Mouse (Mus musculus) B cell, adult 67 days (primary cell): ENCODE measurements around the gene Zfp414. TPM values are rescaled to one million over a fixed set of nuclear protein-coding genes. Genes with fewer than 3 reads are reported as not detected.

Experiments
- total RNA-seq, 2 experiments: library from RNA; stranded (reverse); gene quantifications; 4 replicates each; pipeline ENCODE4 v1.2.4; 2023

Gene Zfp414
- 10 to 100 TPM; 36.3 to 61.0 TPM for total RNA-seq

DNA sequence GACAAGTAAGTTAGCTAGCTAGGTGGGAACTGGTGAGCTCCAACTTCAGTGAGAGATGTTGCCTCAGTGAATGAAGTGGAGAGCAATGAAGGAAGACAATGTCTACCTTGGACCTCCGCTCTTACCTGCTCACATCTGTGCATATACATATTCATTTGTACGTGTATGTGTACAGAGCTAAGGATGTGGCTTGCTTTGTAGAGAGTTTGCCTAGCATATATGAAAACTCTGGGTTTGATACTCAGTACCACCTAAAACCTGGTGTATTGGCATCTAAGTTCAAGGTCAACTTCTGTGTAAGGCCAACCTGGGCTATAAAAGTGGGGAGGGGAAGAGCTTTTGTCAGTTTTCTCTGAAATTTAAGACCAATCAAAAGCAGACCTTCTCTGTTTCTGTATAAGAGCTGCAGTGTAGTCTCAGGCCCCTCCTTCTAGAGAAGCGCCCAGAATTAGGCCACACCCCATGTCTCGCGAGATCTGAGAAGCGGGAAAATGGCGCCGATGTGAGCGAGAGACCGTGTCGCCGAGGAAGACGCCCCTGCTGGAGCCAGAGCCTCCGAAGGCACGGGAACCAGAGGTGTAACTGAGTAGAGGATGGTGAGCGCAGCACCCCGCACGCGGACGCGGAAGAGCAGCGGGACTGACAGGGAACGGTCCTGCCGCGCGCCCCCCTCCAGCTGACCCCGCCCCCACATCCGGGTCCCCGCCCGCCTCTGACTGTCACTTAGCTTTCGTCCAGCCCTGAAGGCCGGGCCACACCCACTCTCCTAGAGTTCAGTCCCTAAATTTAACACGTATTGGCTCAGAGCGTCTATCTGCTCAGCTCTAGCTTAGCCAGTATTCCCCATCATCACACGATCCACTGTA, at the start of gene Zfp414:
Gene Zfp414, plus strand, starts transcription at position 470 of the 866 bp plus-strand sequence.

DNA sequence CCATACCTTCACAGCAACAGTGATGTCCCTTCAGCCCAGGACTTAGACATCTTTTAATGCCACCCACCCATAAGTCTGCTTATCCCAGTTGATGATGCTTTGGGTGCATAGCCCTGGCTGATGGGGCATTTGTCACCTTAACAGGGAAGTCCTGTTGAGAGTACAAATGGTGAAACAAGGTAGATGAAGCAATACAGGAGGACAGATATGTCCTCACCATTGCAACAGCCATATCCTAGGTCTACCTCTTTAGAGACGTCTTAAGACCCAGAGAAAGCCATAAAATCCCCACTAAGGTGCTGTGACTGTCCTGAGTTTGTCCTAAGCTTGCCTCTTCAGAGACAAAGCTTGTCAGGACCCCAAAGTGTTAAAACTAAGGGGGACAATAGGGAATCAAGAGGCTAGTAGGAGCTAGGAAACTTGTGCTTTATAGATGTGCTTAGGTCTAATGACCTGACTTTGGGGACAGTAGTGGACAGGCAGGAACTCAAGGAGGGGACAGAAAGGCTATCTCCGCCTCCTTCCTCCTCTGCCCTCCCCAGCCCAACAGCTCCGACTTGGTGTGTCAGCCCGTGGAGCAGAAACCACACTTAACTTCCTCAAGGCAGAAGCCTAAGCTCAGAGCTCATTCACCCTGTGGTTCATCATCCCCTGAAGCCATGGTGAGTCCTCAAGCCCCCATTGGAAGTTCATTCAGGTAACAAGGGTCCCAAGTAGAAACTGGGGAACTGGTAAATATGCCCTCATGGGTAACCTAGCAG, 8.8 kb downstream of the Zfp414 start, which contains the start of gene Pram1:
Gene Pram1, plus strand, starts transcription at position 541 of the 761 bp plus-strand sequence.

Other genes with a start within 250 kb of the Zfp414 start
- gene Zfp101, start 234.4 kb upstream of the Zfp414 start, total RNA-seq, result 10 to 100 TPM in 1 of 2 experiments, 1 to 10 TPM in 1; 7.2 to 10.6 TPM
- gene Actl9, start 196.2 kb upstream of the Zfp414 start, total RNA-seq, result not detected
- 10 to 100 TPM; 84.2 to 91.8 TPM for gene Adamts10, start 104.9 kb upstream of the Zfp414 start, total RNA-seq
- 10 to 100 TPM; 16.7 to 23.1 TPM for gene Myo1f, start 73.4 kb upstream of the Zfp414 start, total RNA-seq
- gene Pram1, start 9.0 kb downstream of the Zfp414 start, total RNA-seq, result 1 to 10 TPM; 1.1 to 4.8 TPM
- 100 to 1,000 TPM; 357 to 366 TPM for gene Hnrnpm, start 57.8 kb downstream of the Zfp414 start, total RNA-seq
- 10 to 100 TPM; 46.9 to 54.2 TPM for gene March2, start 89.6 kb downstream of the Zfp414 start, total RNA-seq
- gene Rab11b, start 131.4 kb downstream of the Zfp414 start, total RNA-seq, result 100 to 1,000 TPM; 199 to 206 TPM
- under 1 TPM in 1 of 2 experiments, not detected in 1; 0.15 TPM for gene Angptl4, start 152.7 kb downstream of the Zfp414 start, total RNA-seq
- 1 to 10 TPM in 1 of 2 experiments, under 1 TPM in 1; 0.74 to 3.9 TPM for gene Kank3, start 181.4 kb downstream of the Zfp414 start, total RNA-seq
- 1,000 to 10,000 TPM; 3,497 to 3,557 TPM for gene Rps28, start 195.5 kb downstream of the Zfp414 start, total RNA-seq
- 100 to 1,000 TPM; 143 to 152 TPM for gene Ndufa7, start 195.5 kb downstream of the Zfp414 start, total RNA-seq
- gene Cd320, start 214.0 kb downstream of the Zfp414 start, total RNA-seq, result 1 to 10 TPM; 4.5 to 7.4 TPM
- gene Gm7029, start 244.7 kb downstream of the Zfp414 start, total RNA-seq, result not detected